Mouse (Mus musculus): ENCODE measurements at regions not wholly inside any gene's neighbourhood (a gene's known extent, or its start where the extent isn't known, plus 50 kb on each side); places are given as distances from the start of the nearest gene placed in this dataset.
A peak's percentile ranks its signal among the peaks of the same experiment; 100 is the strongest.

- no peak overlapping the region for H3K27ac ChIP-seq (ENCODE audit: low read depth, low read length)
- H3K36me3 ChIP-seq (ENCODE audit: control insufficient read depth, insufficient read depth, low read length): no peaks in the 10 kb centered on the region
- ATAC-seq (replicated peaks; ENCODE audit: low FRiP score): no peak
- H3K4me2 ChIP-seq (ENCODE audit: low read depth, low read length, severe bottlenecking): no peak overlapping the region
- H3K9me3 ChIP-seq (ENCODE audit: control insufficient read depth, low read length): no peaks in the 10 kb centered on the region
- 66% methylated on average over 3 of the region's 3 CpGs for WGBS
- peaks cover 5% of the 10 kb centered on the region; the same call in 1 of the 2 replicates for H3K4me1 ChIP-seq (replicated peaks; ENCODE audit: control insufficient read depth, insufficient read depth, low read length)
- no peak overlapping the region for H3K9ac ChIP-seq (ENCODE audit: low read length)
- H3K4me3 ChIP-seq (ENCODE audit: low read depth, low read length): no peak overlapping the region
- H3K27me3 ChIP-seq (ENCODE audit: control insufficient read depth, insufficient read depth, low read length): no peaks in the 10 kb centered on the region
- DNase-seq (ENCODE audit: low spot score): no peak
Measured at GRCm38 (mm10) chr2:72627915-72628314, 152.0 kb downstream of the Cdca7 start.

- Histone ChIP-seq H3K27me3 (ENCODE audit: control insufficient read depth, insufficient read depth, low read length) (no peaks in the 10 kb centered on the region), H3K4me2 (ENCODE audit: low read depth, low read length, severe bottlenecking) (no peak overlapping the region), H3K36me3 (ENCODE audit: control insufficient read depth, insufficient read depth, low read length) (no peaks in the 10 kb centered on the region), H3K9ac (ENCODE audit: low read length) (no peak overlapping the region), H3K4me1 (replicated peaks; ENCODE audit: control insufficient read depth, insufficient read depth, low read length) (peaks cover 5% of the 10 kb centered on the region; the same call in 1 of the 2 replicates), H3K27ac (ENCODE audit: low read depth, low read length) (no peak overlapping the region), H3K4me3 (ENCODE audit: low read depth, low read length) (no peak overlapping the region), H3K9me3 (ENCODE audit: control insufficient read depth, low read length) (no peaks in the 10 kb centered on the region)
- DNase-seq (ENCODE audit: low spot score) (no peak), ATAC-seq (replicated peaks; ENCODE audit: low FRiP score) (no peak)
- 45% methylated on average over 16 of the region's 16 CpGs for WGBS
Measured at GRCm38 (mm10) chr2:72628626-72629470, 152.9 kb downstream of the Cdca7 start.

GRCm38 (mm10) chr2:72629691-72630461 is 153.9 kb downstream of the Cdca7 start:
- DNase-seq (ENCODE audit: low spot score) (no peak), ATAC-seq (replicated peaks; ENCODE audit: low FRiP score) (no peak)
- Histone ChIP-seq H3K27ac (ENCODE audit: low read depth, low read length) (no peak overlapping the region), H3K4me2 (ENCODE audit: low read depth, low read length, severe bottlenecking) (no peak overlapping the region), H3K36me3 (ENCODE audit: control insufficient read depth, insufficient read depth, low read length) (no peaks in the 10 kb centered on the region), H3K4me1 (replicated peaks; ENCODE audit: control insufficient read depth, insufficient read depth, low read length) (peaks cover 5% of the 10 kb centered on the region; the same call in 1 of the 2 replicates), H3K27me3 (ENCODE audit: control insufficient read depth, insufficient read depth, low read length) (no peaks in the 10 kb centered on the region), H3K4me3 (ENCODE audit: low read depth, low read length) (no peak overlapping the region), H3K9me3 (ENCODE audit: control insufficient read depth, low read length) (no peaks in the 10 kb centered on the region), H3K9ac (ENCODE audit: low read length) (no peak overlapping the region)
- 64% methylated on average over 14 of the region's 14 CpGs for WGBS

- Histone ChIP-seq H3K4me2 (ENCODE audit: low read depth, low read length, severe bottlenecking) (no peak overlapping the region), H3K4me1 (replicated peaks; ENCODE audit: control insufficient read depth, insufficient read depth, low read length) (peaks cover 9% of the 10 kb centered on the region), H3K36me3 (ENCODE audit: control insufficient read depth, insufficient read depth, low read length) (no peaks in the 10 kb centered on the region), H3K9ac (ENCODE audit: low read length) (no peak overlapping the region), H3K4me3 (ENCODE audit: low read depth, low read length) (no peak overlapping the region), H3K9me3 (ENCODE audit: control insufficient read depth, low read length) (no peaks in the 10 kb centered on the region), H3K27me3 (ENCODE audit: control insufficient read depth, insufficient read depth, low read length) (no peaks in the 10 kb centered on the region), H3K27ac (ENCODE audit: low read depth, low read length) (no peak overlapping the region)
- ATAC-seq (replicated peaks; ENCODE audit: low FRiP score): peak; percentile 53
- no peak for DNase-seq (ENCODE audit: low spot score)
- 39% methylated on average over 9 of the region's 9 CpGs for WGBS
Measured at GRCm38 (mm10) chr2:72637881-72638620, 162.1 kb downstream of the Cdca7 start.

- ATAC-seq (replicated peaks; ENCODE audit: low FRiP score) (no peak), DNase-seq (ENCODE audit: low spot score) (no peak)
- Histone ChIP-seq H3K27ac (ENCODE audit: low read depth, low read length) (no peak overlapping the region), H3K27me3 (ENCODE audit: control insufficient read depth, insufficient read depth, low read length) (no peaks in the 10 kb centered on the region), H3K9ac (ENCODE audit: low read length) (no peak overlapping the region), H3K4me1 (replicated peaks; ENCODE audit: control insufficient read depth, insufficient read depth, low read length) (peaks cover 9% of the 10 kb centered on the region), H3K4me2 (ENCODE audit: low read depth, low read length, severe bottlenecking) (no peak overlapping the region), H3K36me3 (ENCODE audit: control insufficient read depth, insufficient read depth, low read length) (no peaks in the 10 kb centered on the region), H3K4me3 (ENCODE audit: low read depth, low read length) (no peak overlapping the region), H3K9me3 (ENCODE audit: control insufficient read depth, low read length) (no peaks in the 10 kb centered on the region)
- 49% methylated on average over 4 of the region's 4 CpGs for WGBS
Measured at GRCm38 (mm10) chr2:72639022-72639421, 163.1 kb downstream of the Cdca7 start.

GRCm38 (mm10) chr2:72641228-72641627 is 165.3 kb downstream of the Cdca7 start:
- no peaks in the 10 kb centered on the region for H3K36me3 ChIP-seq (ENCODE audit: control insufficient read depth, insufficient read depth, low read length)
- H3K9me3 ChIP-seq (ENCODE audit: control insufficient read depth, low read length): no peaks in the 10 kb centered on the region
- no peak for ATAC-seq (replicated peaks; ENCODE audit: low FRiP score)
- no peak overlapping the region for H3K4me2 ChIP-seq (ENCODE audit: low read depth, low read length, severe bottlenecking)
- no peak overlapping the region for H3K4me3 ChIP-seq (ENCODE audit: low read depth, low read length)
- H3K9ac ChIP-seq (ENCODE audit: low read length): no peak overlapping the region
- peaks cover 9% of the 10 kb centered on the region for H3K4me1 ChIP-seq (replicated peaks; ENCODE audit: control insufficient read depth, insufficient read depth, low read length)
- no peaks in the 10 kb centered on the region for H3K27me3 ChIP-seq (ENCODE audit: control insufficient read depth, insufficient read depth, low read length)
- no peak overlapping the region for H3K27ac ChIP-seq (ENCODE audit: low read depth, low read length)
- no peak for DNase-seq (ENCODE audit: low spot score)

- Histone ChIP-seq H3K9ac (ENCODE audit: low read length) (no peak overlapping the region), H3K9me3 (ENCODE audit: control insufficient read depth, low read length) (no peaks in the 10 kb centered on the region), H3K27ac (ENCODE audit: low read depth, low read length) (no peak overlapping the region), H3K4me2 (ENCODE audit: low read depth, low read length, severe bottlenecking) (no peak overlapping the region), H3K4me1 (replicated peaks; ENCODE audit: control insufficient read depth, insufficient read depth, low read length) (0 out of 2 replicates have a peak, but pooled peaks cover 2% of the 10 kb centered on the region), H3K27me3 (ENCODE audit: control insufficient read depth, insufficient read depth, low read length) (no peaks in the 10 kb centered on the region), H3K4me3 (ENCODE audit: low read depth, low read length) (no peak overlapping the region), H3K36me3 (ENCODE audit: control insufficient read depth, insufficient read depth, low read length) (no peaks in the 10 kb centered on the region)
- ATAC-seq (replicated peaks; ENCODE audit: low FRiP score): no peak
- no peak for DNase-seq (ENCODE audit: low spot score)
- 85% methylated on average over 10 of the region's 10 CpGs for WGBS
Measured at GRCm38 (mm10) chr2:72644151-72644843, 168.3 kb downstream of the Cdca7 start.

- DNase-seq (ENCODE audit: low spot score) (no peak), ATAC-seq (replicated peaks; ENCODE audit: low FRiP score) (no peak)
- H3K9me3 ChIP-seq (ENCODE audit: control insufficient read depth, low read length): no peaks in the 10 kb centered on the region
- no peak overlapping the region for H3K9ac ChIP-seq (ENCODE audit: low read length)
- no peaks in the 10 kb centered on the region for H3K36me3 ChIP-seq (ENCODE audit: control insufficient read depth, insufficient read depth, low read length)
- no peak overlapping the region for H3K27ac ChIP-seq (ENCODE audit: low read depth, low read length)
- H3K4me1 ChIP-seq (replicated peaks; ENCODE audit: control insufficient read depth, insufficient read depth, low read length): no peaks in the 10 kb centered on the region
- H3K4me2 ChIP-seq (ENCODE audit: low read depth, low read length, severe bottlenecking): no peak overlapping the region
- H3K27me3 ChIP-seq (ENCODE audit: control insufficient read depth, insufficient read depth, low read length): no peaks in the 10 kb centered on the region
- WGBS: 73% methylated on average over 5 of the region's 5 CpGs
- no peak overlapping the region for H3K4me3 ChIP-seq (ENCODE audit: low read depth, low read length)
Measured at GRCm38 (mm10) chr2:72647642-72648041, 171.7 kb downstream of the Cdca7 start.

Measured in forebrain, embryonic 11.5 days (tissue).